Mouse (Mus musculus): ENCODE data around the gene Tmem213. TPM values are rescaled to one million over a fixed set of nuclear protein-coding genes. Genes with fewer than 3 reads are reported as not detected.

Tmem213 gene
- not detected for polyA plus RNA-seq (2014; fragmentation: Illumina TruSeq; extraction: RNeasy Lipid Tissue Mini Kit (QIAGEN cat#74804); ENCODE audit: low read depth, low replicate concordance)

GRCm38 (mm10) chr6:38109160-38109795 is at the start of gene Tmem213:
TSS of gene Tmem213 (plus strand) at chr6:38109255.

GRCm38 (mm10) chr6:38124207-38124835 is 15.3 kb downstream of the Tmem213 start, which contains the start of gene Atp6v0a4:
TSS of gene Atp6v0a4 (minus strand) at chr6:38124586.

Other genes starting within 250 kb of the Tmem213 start
- gene Trim24, start 238.4 kb upstream of the Tmem213 start, polyA plus RNA-seq (2014; fragmentation: Illumina TruSeq; extraction: RNeasy Lipid Tissue Mini Kit (QIAGEN cat#74804); ENCODE audit: low read depth, low replicate concordance) = 20.3 TPM
- gene Svopl, start 62.3 kb upstream of the Tmem213 start, polyA plus RNA-seq (2014; fragmentation: Illumina TruSeq; extraction: RNeasy Lipid Tissue Mini Kit (QIAGEN cat#74804); ENCODE audit: low read depth, low replicate concordance) = 0.42 TPM
- 0.47 TPM for gene Atp6v0a4, start 15.3 kb downstream of the Tmem213 start, polyA plus RNA-seq (2014; fragmentation: Illumina TruSeq; extraction: RNeasy Lipid Tissue Mini Kit (QIAGEN cat#74804); ENCODE audit: low read depth, low replicate concordance)
- 1.2 TPM for gene D630045J12Rik, start 144.8 kb downstream of the Tmem213 start, polyA plus RNA-seq (2014; fragmentation: Illumina TruSeq; extraction: RNeasy Lipid Tissue Mini Kit (QIAGEN cat#74804); ENCODE audit: low read depth, low replicate concordance)
- gene Zc3hav1l, start 190.0 kb downstream of the Tmem213 start, polyA plus RNA-seq (2014; fragmentation: Illumina TruSeq; extraction: RNeasy Lipid Tissue Mini Kit (QIAGEN cat#74804); ENCODE audit: low read depth, low replicate concordance) = 1.1 TPM
- gene Zc3hav1, start 245.3 kb downstream of the Tmem213 start, polyA plus RNA-seq (2014; fragmentation: Illumina TruSeq; extraction: RNeasy Lipid Tissue Mini Kit (QIAGEN cat#74804); ENCODE audit: low read depth, low replicate concordance) = 12.0 TPM

All from heart, adult 10 weeks (tissue).